Mouse (Mus musculus): Measurements from ENCODE around the gene Tns4. TPM values are rescaled to one million over a fixed set of nuclear protein-coding genes. Genes with fewer than 3 reads are reported as not detected.

The Tns4 gene
- polyA plus RNA-seq, 1 experiment, result 3.4 TPM

DNA sequence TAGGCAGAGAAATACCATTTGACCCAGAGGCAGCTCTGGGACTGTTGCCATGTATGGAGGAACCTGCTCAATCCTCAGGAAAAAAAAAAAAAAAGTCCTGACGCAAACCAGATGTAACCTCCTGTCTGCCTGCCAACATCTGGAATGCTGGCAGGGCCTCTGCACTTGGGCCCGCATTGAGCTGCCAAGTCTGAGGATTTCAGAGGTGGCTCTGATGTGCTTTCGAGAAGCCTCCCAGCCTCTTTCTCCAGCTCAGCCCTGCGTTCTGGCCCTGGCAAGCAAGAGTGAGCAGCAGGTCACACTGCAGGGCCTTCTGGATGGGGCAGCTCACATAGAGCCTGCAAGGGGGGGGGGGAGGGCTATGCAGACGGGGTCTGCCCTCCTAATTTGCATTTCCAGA is 42.0 kb downstream of the Tns4 start:
- DNase-seq (ENCODE audit: low read depth), result no peak

DNA sequence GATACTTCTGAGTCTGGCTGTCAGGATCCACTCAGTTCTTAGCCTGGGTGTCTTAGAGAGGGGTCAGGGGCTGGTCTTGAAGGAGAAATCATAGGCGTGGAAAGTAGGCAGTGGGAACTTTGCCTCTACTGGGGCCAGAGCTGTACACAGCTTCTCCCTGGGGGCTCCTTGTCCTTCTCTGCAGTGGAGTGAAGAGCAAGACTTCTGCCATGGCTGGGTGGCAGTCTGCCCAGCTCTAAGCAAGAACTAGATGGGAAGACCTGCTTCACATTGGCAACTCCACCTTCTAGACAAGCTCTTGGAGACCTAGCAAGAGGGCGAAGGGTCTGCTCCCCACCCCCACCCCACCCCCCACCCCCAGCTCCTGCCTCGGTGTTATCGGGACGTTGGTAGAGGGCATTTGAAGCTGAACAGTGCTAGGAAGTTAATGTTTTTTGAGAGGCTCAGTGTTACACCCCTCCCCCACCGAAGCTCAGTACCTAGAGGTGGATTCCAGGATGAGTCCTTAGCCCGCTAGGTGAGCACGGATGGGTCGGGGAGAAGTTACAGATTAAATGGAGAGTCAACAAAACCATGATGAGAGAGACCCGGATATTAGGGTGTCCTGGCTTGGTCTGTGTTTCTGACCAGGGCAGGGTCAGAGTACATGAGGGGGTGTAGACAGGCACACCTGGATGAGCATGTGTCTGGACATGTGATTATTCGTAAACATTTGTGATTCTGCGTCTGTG is 43.8 kb downstream of the Tns4 start:
- no peak for DNase-seq (ENCODE audit: low read depth)

DNA sequence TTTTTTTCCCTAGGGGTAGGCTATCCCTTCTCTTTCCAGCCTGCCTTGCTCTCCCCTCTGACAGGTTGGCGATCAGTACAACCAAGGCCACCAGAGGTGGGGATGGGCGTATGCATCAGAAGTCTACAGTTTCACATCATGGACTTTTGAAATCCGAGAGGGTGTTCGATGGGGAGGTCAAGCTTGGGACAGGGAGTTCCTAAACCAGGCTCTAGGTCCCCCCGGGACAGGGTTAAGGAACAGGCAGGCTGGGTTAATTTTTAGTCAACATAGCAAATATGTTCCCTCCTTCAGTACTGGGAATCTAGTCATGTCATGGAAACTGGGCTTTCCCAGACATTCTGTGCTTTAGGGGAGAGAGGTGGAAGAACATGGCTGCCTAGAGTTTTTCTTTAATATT is 44.8 kb downstream of the Tns4 start:
- no peak for DNase-seq (ENCODE audit: low read depth)

- DNase-seq (ENCODE audit: low read depth), result no peak
Observed at GRCm38 (mm10) chr11:99043632-99044031, 45.5 kb downstream of the Tns4 start.

DNA sequence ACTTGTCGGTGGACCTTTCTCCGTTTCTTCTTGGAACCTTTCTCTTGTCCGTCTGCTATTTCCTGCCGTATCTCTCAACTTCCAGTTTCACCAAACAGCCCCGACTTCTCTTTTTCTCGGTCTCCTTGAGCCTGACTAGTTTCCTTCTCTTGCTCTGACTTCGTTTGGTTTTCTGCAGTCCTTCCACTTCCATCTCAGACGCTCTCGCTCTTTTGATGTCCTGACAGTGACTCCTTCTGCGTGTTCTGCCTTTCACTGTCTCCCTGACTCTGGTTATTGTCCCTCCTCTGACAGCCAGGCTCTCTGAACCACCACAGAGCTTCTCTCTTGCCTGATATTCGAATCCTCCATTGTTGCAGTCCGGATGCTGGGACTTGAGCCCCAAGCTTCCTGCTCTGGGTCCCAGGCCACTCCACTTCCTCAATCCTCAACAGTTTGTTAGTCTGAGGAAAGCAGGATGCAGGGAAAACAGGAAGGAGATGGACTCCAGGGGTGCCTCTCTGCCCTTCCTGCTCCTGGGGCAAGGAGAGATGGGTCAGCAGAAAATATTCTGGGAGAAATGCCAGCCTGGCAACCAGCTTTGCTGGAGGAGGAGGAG is 46.2 kb downstream of the Tns4 start:
- no peak for DNase-seq (ENCODE audit: low read depth)

DNA sequence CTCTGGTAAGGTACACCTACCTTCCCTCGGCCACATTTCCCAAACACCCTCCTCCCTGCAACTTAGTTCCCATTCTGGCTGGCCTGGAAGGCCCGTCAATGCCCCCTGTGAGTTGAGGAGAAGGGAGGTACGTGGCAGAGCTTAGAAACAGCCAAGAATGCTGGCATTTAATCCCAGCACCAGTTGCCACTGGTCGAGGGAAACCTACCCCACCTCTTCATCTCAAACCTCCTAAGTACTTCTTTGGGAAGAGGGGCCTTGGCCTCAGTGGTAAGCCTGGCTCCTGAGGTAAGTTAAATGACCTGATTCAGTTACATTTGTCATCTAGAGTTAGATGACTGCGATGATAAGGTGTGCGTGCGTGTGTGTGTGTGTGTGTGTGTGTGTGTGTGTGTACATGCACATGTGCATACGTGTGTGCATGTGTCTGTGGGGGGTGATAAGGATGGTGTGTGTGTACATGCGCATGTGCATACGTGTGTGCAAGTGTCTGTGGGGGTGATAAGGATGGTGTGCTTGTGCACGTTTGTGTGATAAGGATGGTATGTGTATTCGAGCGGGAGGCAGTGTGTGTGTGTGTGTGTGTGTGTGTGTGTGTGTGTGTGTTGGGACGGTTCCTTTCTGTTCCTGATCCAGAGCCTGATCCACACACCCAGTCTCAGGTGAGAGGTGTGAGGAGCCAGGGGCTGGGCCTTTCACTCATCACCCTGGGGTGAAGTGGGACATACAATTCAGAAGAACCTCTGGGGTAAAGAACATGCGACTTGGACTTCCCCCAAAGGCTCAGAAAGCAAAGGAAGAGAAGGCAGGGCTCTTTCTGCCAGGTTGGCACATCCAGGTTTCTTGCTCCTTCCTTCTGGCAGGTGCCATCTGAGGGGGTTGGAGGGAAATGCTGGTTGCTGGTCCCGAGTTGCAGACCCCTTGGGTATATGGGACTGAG is 47.0 kb downstream of the Tns4 start:
- no peak for DNase-seq (ENCODE audit: low read depth)

DNA sequence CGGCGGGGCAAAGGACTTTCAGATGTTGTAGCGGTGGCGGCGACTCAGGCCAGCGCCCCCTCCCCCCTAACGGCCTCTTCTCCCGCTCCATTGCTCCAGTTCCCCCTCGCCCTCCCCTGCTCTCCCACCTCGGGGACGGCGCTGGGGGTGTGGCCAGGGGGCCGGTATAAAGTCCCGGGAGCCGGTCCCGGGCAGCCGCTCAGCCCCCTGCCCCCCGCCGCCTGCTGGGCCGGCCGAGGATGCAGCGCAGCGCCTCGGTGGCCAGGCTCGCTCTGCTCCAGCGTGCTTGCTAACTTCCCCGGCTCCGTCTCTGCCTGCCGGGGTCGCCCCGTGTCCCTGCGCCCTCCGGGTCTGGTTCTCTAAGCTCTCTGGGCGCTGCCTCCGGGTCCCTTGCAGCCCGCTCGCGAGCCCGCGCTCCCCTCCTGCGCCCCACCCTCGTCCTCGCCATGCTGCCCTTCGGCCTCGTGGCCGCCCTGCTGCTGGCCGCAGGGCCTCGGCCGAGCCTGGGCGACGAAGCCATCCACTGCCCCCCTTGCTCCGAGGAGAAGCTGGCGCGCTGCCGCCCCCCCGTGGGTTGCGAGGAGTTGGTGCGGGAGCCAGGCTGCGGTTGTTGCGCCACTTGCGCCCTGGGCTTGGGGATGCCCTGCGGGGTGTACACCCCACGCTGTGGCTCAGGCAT is 47.9 kb downstream of the Tns4 start, which contains the start of gene Igfbp4:
Gene Igfbp4, plus strand, starts transcription at position 194 of the 679 bp plus-strand sequence.
- no peak for DNase-seq (ENCODE audit: low read depth)

DNA sequence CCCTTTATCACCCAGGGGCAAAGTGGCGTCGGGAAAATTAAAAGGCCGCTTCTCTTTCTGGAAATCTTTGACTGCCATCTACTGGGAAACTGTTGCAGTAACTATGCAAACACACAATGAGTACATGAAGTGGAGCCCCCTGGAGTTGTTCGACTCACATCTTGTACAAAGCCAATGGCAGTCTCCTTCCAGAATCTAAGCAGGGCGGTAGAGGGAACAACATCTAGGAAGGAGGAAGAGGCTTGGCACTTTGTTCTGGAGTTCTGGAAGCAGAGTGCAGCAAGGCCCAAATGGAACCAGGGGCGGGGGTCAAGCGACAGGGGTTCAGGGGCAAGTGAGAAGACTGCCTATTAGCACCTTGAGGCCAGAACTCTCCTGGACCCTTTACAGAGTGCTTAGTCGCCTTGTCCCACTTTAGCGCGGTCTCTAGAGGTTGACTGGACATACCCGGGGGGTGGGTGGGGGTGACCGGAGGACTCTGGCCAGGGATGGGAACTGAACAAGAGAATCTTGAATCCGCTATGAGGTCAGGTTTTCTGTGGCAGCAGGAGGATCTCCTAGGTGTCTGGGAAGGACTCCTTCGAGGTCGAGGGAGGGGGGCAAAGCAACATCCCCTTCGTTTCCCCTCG is 48.6 kb downstream of the Tns4 start:
- no peak for DNase-seq (ENCODE audit: low read depth)

DNA sequence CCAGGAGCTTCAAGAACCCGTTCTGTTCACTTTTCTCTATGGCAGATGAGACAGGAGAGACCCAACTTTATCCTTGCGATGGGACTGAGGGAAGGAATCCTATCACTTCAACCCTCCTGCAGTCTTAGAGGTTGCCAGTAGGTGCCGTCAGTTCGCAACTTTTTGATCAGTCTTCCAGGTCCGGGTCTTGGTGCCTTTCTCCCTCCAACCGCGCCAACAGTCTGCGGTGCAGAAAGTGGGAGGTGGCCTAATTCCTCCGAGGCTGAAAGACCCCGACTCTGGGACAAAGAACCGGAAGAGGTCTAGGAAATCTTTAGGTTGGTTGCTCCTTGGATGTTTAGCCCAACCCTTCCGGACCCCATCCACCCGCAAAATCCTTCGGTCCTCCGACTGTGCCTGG is 49.3 kb downstream of the Tns4 start:
- DNase-seq (ENCODE audit: low read depth), result no peak

DNA sequence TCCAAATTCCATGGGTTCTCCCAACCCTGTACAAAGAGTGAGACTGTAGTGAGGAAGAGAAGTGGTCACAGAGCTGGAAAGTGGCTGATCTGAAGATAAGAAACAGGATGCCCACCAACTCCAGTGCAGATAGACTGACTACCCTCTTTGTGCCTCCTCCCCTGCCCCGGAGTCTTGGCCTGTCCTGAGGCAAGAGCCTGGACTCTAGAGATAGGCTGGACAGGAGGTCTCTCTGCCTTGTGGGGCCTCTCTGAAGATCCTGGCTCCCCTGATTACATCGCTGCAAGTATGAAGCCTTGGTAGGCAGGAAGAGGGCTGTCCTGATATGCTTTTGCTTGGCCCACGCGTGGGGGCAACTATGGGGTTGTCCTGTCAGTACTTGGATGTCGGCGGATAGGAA is 52.9 kb downstream of the Tns4 start:
- no peak for DNase-seq (ENCODE audit: low read depth)

GRCm38 (mm10) chr11:99035350-99035749 is 53.8 kb downstream of the Tns4 start:
- DNase-seq (ENCODE audit: low read depth), result no peak

DNA sequence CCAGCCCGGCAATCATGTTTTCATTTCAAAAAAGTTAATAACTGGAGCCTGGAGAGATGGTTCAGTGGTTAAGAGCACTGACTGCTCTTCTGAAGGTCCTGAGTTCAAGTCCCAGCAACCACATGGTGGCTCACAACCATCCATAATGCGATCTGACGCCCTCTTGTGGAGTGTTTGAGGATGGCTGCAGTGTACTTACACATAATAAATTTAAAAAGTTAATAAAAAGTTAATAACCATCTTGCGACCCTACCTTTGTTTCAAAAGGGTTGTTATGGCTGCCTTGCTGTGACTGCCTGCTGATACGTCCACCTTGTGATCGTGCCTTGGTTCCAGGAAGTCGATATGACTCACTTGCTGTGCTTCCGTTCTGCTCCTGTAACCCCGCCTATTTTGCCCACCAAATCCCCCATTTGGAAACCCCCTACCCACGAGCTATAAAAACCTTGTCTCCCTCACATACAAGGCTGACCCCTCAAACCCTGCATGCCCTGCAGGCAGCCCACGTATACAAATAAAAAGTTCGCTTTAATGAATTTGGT is 62.1 kb downstream of the Tns4 start:
- DNase-seq (ENCODE audit: low read depth), result no peak

GRCm38 (mm10) chr11:99025878-99026277 is 63.2 kb downstream of the Tns4 start:
- no peak for DNase-seq (ENCODE audit: low read depth)

- DNase-seq (ENCODE audit: low read depth), result no peak
Observed at GRCm38 (mm10) chr11:99024468-99025134, 64.5 kb downstream of the Tns4 start.

DNA sequence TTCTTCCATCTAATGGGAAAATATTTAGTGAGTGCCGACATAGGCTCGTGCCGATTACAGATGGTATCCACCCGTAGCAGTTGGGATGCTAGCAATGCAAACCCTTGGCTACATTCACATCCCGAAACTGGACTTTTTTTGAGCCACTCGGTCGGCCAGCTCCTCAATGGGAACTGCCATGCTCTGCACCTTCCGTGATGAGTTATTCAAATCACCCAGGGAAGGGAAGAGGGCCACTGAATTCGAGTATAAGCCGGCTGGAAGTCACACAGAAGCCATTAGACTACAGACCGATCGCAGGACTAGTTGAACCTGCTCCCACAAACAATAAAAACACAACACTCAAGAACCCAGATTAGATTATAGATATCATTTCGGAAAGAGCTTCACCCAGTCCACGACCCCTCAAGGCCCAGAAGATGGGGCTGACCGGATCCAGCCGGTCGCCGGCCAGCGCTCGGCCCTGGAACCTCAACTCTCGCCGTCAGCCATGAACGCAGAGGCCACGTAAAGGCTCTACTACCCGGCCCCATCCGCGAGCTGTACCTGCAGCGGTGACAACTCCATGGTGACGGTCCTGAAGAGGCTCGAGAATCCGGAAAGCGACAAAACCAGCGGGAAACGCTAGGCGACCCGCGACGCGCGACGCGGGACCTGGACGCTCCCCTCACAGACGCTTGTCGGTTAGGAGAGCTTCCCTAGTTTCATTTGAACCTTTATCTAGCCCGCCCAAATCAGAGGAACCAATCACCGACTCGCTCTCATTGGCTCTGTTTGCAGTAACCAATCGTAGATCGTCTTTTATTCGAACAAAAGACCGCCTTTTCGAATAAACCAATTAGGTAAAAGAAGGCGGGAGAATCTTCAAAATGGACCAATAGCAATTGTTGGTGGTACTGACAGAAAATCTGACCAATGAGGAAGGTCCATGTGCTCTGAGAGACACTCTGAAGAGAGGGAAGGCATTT is 65.3 kb downstream of the Tns4 start, which contains the start of gene Top2a:
Gene Top2a, minus strand, starts transcription at position 690 of the 968 bp plus-strand sequence.
- DNase-seq (ENCODE audit: low read depth), result peak; percentile 100

DNA sequence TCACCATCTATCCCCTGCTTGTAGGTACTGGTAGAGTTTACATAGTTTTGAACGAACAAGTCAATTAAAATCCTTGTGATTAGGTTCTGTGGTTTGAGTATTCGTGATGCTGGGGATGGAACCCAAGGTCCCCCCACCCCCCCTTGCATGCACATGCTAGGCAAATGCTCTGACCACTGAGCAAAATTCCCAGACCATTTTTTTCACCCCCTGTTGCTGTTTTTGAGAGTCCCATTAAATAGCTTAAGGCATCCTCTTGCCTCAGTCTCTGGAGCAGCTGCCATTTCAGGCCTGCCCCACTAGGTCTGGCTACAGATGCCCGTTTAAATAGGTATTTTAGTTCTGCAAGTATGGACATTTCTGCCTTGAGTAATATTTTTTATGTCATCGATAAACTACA is 66.0 kb downstream of the Tns4 start:
- DNase-seq (ENCODE audit: low read depth), result no peak

DNA sequence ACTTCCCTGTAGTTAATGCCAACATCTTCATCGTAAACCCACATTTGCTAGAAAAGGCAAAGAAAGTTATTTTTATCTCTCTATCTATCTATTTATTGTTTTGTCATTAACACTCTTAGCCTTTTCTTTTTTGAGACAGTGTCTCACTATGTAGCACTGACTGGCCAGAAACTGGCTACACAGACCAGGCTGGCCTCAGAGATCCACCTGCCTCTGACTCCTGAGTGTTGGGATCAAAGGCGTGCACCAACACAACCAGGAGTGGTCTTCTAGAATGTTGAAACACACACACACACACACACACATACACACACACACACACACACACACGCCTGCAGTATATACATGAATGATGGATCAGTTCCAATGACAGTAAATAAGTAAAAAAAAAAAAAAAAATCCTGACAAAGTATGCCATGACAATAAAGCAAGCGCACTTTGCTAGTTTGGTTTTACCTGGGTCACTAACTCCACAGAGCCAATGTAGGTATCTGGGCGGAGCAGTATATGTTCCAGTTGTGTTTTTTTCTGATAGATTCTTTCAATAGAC is 66.6 kb downstream of the Tns4 start:
- no peak for DNase-seq (ENCODE audit: low read depth)

- DNase-seq (ENCODE audit: low read depth), result no peak
Observed at GRCm38 (mm10) chr11:99019844-99020243, 69.3 kb downstream of the Tns4 start.
